Mouse (Mus musculus) stomach, embryonic 14.5 days (tissue): Measurements from ENCODE around the gene Gm47289. TPM values are rescaled to one million over a fixed set of nuclear protein-coding genes. Genes with fewer than 3 reads are reported as not detected.

Experiments used
- ATAC-seq: fragments of 200-750 bp; cut with Nextera tagmentation; 2 replicates; pipeline ENCODE4 v1.8.0; 2017; ENCODE audit warnings: low read depth, moderate TSS enrichment; ENCODE audit not compliant: insufficient number of reproducible peaks, insufficient read depth, low FRiP score
- H3K27ac ChIP-seq: fragments of 300-500 bp; sonication (generic); 2 replicates; pipeline ENCODE4 v1.5.1; 2014; ENCODE audit warnings: mild to moderate bottlenecking, low read length, moderate library complexity, mixed read lengths
- H3K27me3 ChIP-seq: fragments of 300-500 bp; sonication (generic); 2 replicates; pipeline ENCODE4 v1.6.1; 2014; ENCODE audit warnings: low read length, control low read depth, mixed read lengths; ENCODE audit not compliant: control insufficient read depth, insufficient read depth
- H3K36me3 ChIP-seq: fragments of 300-500 bp; sonication (generic); 2 replicates; pipeline ENCODE4 v1.6.1; 2014; ENCODE audit warnings: mild to moderate bottlenecking, control low read depth, low read length, moderate library complexity, mixed read lengths; ENCODE audit not compliant: control insufficient read depth, insufficient read depth
- H3K4me1 ChIP-seq: fragments of 300-500 bp; sonication (generic); 2 replicates; pipeline ENCODE4 v1.6.1; 2014; ENCODE audit warnings: low read length, control low read depth, mixed read lengths; ENCODE audit not compliant: control insufficient read depth, insufficient read depth
- H3K4me2 ChIP-seq: fragments of 300-500 bp; sonication (generic); replicated peaks from 2 replicates; pipeline ENCODE4 v1.6.1; 2014; ENCODE audit warnings: low read depth, low read length, control low read depth
- H3K4me3 ChIP-seq: fragments of 300-500 bp; sonication (generic); 2 replicates; pipeline ENCODE4 v1.5.1; 2014; ENCODE audit warnings: low read depth, low read length, control low read depth
- H3K9ac ChIP-seq: fragments of 300-500 bp; sonication (generic); replicated peaks from 2 replicates; pipeline ENCODE4 v1.6.1; 2014; ENCODE audit warnings: low read depth, mild to moderate bottlenecking, control low read depth, low read length, moderate library complexity, mixed read lengths
- H3K9me3 ChIP-seq: fragments of 300-500 bp; sonication (generic); 2 replicates; pipeline ENCODE4 v1.6.1; 2016; ENCODE audit warnings: low read depth, low read length, control low read depth; ENCODE audit not compliant: control insufficient read depth
- WGBS: fragments of 180-500 bp; shearing (Covaris S2); extraction: QIAGEN DNeasy Blood & Tissue Kit; methylation state at CpG from one replicate; pipeline ENCODE4 v1.1.7; 2014; 5-methylcytosine and 5-hydroxymethylcytosine counted together
- polyA plus RNA-seq: library from polyadenylated mRNA; unstranded; fragments of >200 nt; fragmentation: Nextera tagmentation; extraction: Ambion mirVana; gene quantifications from 2 replicates; pipeline ENCODE4 v1.2.1, GENCODE M21; 2014

The Gm47289 gene
- polyA plus RNA-seq, 1 experiment from 2014 or later = not detected

DNA sequence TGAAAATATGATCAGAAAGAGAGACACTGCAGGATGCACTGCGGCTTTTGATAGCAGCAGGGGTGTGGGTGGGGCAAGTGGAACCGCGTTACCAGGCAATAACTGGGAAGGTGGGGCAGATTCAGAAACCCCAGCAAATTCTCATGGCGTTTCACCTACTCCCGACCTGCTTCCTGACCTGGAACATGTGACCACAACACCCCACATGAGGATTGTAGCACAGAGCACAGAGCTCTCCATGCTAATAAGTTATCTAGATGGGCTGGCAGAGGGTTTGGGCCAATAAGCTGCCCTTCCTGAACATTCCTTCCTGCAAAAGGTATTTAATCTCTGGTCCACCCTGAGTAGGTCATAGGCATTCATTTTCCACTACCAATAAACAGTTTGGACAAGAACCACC, 28.3 kb upstream of the Gm47289 start:
- Histone ChIP-seq H3K36me3 (no peaks in the 10 kb centered on the region), H3K27ac (no peak overlapping the region), H3K9me3 (no peaks in the 10 kb centered on the region), H3K4me3 (no peak overlapping the region), H3K9ac (no peak overlapping the region), H3K27me3 (no peaks in the 10 kb centered on the region), H3K4me1 (no peaks in the 10 kb centered on the region), H3K4me2 (no peak overlapping the region)
- 28% methylated on average over 5 of the region's 5 CpGs for WGBS
- ATAC-seq = no peak

DNA sequence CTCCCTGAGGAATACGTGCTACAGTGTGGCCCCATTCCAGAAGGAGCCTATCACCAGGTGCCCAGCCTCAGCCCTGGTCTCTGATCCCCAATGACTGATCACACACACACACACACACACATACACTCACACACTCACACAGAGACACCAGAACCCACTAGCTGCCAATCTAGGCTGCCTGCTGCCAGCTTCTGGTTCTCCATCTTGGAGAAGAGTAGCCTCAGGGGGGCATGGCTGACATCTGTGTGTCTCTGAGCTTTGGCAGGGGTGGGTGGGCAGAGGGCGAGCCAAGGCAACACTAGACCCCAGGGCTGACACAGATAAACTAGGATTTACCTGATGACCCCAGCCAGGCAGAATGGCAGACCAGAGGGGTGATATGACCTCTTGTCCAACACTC, 20.1 kb upstream of the Gm47289 start:
- H3K9me3 ChIP-seq = no peaks in the 10 kb centered on the region
- ATAC-seq = no peak
- no peaks in the 10 kb centered on the region for H3K4me1 ChIP-seq
- no peak overlapping the region for H3K9ac ChIP-seq
- WGBS = 76% methylated on average over 2 of the region's 2 CpGs
- no peaks in the 10 kb centered on the region for H3K27me3 ChIP-seq
- H3K27ac ChIP-seq = no peak overlapping the region
- H3K4me2 ChIP-seq = no peak overlapping the region
- H3K4me3 ChIP-seq = no peak overlapping the region
- no peaks in the 10 kb centered on the region for H3K36me3 ChIP-seq

DNA sequence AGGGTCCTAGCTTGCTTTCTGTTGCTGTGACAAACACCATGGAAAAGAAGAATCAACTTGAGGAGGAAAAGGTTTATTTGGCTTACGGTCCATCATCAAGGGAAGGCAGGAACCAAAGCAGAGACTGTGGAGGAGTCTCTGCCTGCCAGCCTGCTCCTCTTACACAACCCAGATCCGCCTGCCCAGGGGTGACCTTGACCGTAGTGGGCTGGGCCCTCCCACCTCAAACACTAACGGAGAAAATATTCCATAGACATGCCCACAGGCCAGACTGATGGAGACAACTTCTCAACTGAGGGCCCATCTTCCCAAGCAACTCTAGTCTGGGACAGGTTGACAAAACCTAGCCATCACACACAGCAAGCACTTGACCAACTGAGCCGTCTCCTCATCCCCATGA, 16.9 kb upstream of the Gm47289 start:
- Histone ChIP-seq H3K4me2 (no peak overlapping the region), H3K4me1 (no peaks in the 10 kb centered on the region), H3K36me3 (no peaks in the 10 kb centered on the region), H3K9ac (no peak overlapping the region), H3K27me3 (no peaks in the 10 kb centered on the region), H3K4me3 (no peak overlapping the region), H3K27ac (no peak overlapping the region), H3K9me3 (no peaks in the 10 kb centered on the region)
- 73% methylated on average over 5 of the region's 5 CpGs for WGBS
- no peak for ATAC-seq

DNA sequence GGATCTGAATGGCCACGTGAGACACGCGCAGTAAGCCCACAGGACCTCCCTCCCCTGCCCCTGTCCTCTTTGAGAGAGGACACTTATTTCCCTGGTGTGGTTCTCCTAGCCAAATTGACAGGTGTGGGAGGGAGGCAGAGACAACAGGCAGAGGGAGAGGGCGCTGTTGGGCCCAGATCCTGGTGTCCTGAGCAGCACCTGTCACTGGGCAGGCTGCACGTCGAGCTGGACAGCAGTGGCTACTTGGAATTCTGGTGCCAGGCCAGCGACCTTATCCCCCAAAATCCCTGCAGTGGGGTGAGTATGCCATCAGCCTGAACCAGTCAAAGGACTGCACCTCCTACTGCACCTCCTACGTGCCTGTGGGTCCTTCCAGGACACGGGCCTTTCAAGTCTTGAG, 15.6 kb upstream of the Gm47289 start:
- H3K27ac ChIP-seq = no peak overlapping the region
- no peak overlapping the region for H3K4me3 ChIP-seq
- no peak for ATAC-seq
- no peaks in the 10 kb centered on the region for H3K27me3 ChIP-seq
- H3K9me3 ChIP-seq = no peaks in the 10 kb centered on the region
- no peak overlapping the region for H3K4me2 ChIP-seq
- no peaks in the 10 kb centered on the region for H3K36me3 ChIP-seq
- no peaks in the 10 kb centered on the region for H3K4me1 ChIP-seq
- H3K9ac ChIP-seq = no peak overlapping the region
- WGBS = 69% methylated on average over 9 of the region's 9 CpGs

DNA sequence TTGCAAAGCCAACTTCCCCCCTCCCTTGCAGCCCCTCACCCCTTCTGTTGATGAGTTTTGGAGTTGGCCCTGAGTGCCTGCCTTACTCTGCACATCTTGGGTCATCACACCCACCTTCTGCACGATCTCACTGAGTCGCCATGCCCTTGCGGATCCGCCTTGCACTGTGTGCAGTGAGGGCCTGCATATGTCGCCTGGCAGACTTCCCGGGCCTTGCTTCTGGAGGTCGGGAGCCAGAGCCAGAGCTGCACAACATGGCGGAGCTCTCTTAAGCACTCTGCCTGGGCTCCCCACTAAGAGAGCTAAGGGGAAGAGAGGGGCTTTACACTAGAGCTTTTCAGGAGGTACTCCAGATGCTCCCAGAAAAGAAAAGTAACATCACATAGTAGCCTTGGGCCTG, 14.3 kb upstream of the Gm47289 start:
- Histone ChIP-seq H3K27ac (no peak overlapping the region), H3K4me3 (no peak overlapping the region), H3K9ac (no peak overlapping the region), H3K4me2 (no peak overlapping the region), H3K4me1 (no peaks in the 10 kb centered on the region), H3K27me3 (no peaks in the 10 kb centered on the region), H3K36me3 (no peaks in the 10 kb centered on the region), H3K9me3 (no peaks in the 10 kb centered on the region)
- no peak for ATAC-seq
- WGBS = 79% methylated on average over 8 of the region's 8 CpGs

DNA sequence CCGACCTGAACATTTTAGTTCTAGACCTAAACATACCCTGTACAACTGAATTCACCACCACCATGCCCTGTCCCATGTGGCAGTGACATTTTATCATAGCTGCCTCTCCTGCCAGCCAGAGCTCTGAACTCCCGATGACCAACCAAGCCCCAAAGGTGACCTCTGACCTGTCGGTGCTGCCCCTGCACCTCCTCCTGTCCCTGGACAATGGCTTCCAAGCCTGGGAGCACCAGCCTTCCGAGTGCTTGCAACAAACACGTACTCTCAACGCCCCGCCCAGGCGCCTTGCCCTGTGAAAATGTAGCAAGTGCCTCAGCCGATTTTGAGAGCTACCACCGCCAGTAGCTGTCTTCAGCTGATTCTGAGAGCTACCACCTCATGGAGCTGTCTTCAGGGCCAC, 13.8 kb upstream of the Gm47289 start:
- Histone ChIP-seq H3K4me2 (no peak overlapping the region), H3K27me3 (no peaks in the 10 kb centered on the region), H3K9me3 (no peaks in the 10 kb centered on the region), H3K9ac (no peak overlapping the region), H3K27ac (no peak overlapping the region), H3K4me1 (no peaks in the 10 kb centered on the region), H3K36me3 (no peaks in the 10 kb centered on the region), H3K4me3 (no peak overlapping the region)
- no peak for ATAC-seq
- 58% methylated on average over 10 of the region's 10 CpGs for WGBS

DNA sequence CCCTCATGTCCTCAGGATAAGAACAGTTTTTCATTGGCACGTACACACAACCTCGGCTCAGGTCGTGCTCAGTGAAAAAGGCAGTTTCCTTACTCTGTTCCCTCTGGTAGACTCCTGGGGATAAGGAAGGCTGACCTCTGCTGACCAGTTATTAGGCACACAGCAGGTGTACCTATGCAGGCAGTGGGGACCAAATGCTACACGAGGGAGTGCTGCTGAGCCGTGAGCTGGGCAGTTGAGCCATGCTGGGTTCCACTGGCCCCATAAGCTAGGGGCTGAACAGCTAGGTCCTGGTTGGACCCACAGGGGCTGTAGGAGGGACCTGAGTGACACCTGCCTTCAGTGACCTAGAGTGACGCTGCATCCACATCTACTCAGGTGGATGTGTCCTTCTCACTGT, 13.3 kb upstream of the Gm47289 start:
- Histone ChIP-seq H3K9ac (no peak overlapping the region), H3K36me3 (no peaks in the 10 kb centered on the region), H3K4me3 (no peak overlapping the region), H3K4me2 (no peak overlapping the region), H3K4me1 (no peaks in the 10 kb centered on the region), H3K27me3 (no peaks in the 10 kb centered on the region), H3K27ac (no peak overlapping the region), H3K9me3 (no peaks in the 10 kb centered on the region)
- WGBS = 67% methylated on average over 6 of the region's 6 CpGs
- no peak for ATAC-seq

DNA sequence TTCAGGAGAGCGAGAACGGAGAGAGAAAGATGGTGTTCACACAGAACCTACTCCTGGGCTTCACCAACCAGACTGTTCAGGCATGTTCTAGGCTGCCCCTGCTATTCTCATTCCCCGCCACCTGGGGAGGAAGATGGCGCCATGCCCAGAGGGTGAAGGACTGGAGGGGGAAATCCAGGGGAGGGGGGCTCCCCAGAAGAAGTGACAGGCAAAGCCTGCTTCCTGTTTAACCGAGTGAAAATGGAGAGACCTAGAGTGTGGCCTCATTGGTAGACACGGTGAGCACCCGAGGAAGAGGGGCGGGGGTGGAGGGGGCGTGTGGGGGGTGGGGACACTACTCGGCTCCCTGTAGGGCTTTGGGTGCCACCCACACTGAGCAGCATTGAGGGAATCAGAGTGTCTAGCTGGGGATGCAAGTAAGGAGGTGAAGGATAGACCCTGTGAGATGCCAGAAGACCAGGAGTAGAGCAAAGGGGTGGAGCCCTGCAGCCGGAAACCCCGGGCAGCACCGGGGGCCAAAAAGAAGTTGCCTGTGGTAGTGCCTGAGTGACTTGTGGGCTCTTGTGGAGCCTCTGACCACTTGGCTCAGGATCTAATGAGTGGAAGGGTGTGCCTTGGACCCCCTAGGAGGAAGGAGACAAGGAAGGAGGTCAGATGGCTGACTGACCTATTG, 12.7 kb upstream of the Gm47289 start:
- Histone ChIP-seq H3K36me3 (no peaks in the 10 kb centered on the region), H3K27ac (no peak overlapping the region), H3K4me1 (no peaks in the 10 kb centered on the region), H3K27me3 (no peaks in the 10 kb centered on the region), H3K9me3 (no peaks in the 10 kb centered on the region), H3K9ac (no peak overlapping the region), H3K4me2 (no peak overlapping the region), H3K4me3 (no peak overlapping the region)
- 66% methylated on average over 13 of the region's 13 CpGs for WGBS
- ATAC-seq = no peak

DNA sequence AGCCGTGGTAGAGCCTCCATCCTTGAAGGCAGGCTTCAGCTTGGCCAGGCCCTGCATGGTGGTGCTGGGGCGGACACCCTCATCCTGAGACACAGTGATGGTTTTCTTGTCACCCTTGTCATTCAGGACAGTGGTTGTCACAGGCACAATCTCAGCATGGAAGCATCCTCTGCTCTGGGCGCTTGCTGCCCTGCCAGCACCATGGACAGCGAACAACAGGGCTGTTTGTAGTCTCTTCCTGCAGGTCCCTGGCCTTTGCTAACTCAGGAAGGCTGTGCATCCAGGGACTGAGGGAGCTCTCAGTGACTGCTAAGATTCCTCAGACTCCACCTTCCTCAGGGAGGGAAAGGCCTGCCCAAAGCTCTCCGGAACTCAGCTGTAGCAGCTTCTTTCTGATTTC, 9.4 kb upstream of the Gm47289 start:
- ATAC-seq = no peak; the same call in 1 of the 2 replicates
- no peaks in the 10 kb centered on the region for H3K27me3 ChIP-seq
- H3K9me3 ChIP-seq = no peaks in the 10 kb centered on the region
- H3K9ac ChIP-seq = no peak overlapping the region
- 24% methylated on average over 5 of the region's 5 CpGs for WGBS
- H3K4me2 ChIP-seq = no peak overlapping the region
- no peak overlapping the region for H3K4me3 ChIP-seq
- no peaks in the 10 kb centered on the region for H3K4me1 ChIP-seq
- no peak overlapping the region for H3K27ac ChIP-seq
- no peaks in the 10 kb centered on the region for H3K36me3 ChIP-seq
